Mouse (Mus musculus): Measurements from ENCODE around the gene Samsn1. TPM values are rescaled to one million over a fixed set of nuclear protein-coding genes. Genes with fewer than 3 reads are reported as not detected.

Gene Samsn1
- total RNA-seq, 1 experiment = 0.27 TPM

DNA sequence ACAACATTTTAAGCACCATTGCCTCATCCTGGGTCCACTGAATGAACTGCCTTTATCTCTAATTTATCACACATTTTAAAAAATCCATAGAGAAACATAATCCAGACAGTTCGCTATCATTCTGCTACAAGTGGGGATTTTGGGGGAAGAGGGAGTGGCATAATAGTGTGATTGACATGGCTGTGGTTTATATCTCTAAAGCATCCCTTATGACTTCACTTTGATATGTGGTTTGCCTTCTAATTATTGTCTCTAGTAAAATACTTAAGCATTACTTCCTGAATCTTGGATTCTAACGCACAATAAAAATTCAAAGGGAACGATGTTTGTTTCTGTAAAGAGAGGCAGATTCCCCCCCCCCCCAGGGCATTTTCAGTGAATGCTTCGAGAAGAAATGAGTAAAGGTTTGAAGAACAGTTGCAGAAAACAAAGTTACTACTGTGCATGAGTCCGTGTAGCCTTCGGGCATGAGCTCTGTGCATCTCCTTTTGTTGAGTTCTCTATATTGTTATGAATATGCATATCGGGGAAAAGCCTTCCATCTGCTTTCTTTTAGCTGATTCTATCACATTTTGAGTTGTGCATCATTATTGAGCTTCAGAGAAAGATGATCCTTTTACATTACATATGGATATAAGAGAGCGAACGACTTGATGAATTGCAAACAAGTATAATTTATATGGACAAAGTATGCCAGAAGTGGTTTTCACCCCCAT lies 168.4 kb downstream of the Samsn1 start:
- TF ChIP-seq ZNF384 (IDR thresholded peaks at IDR 0.05; ENCODE audit: low read depth, low read length) (no peak), MAFK (IDR thresholded peaks at IDR 0.05; ENCODE audit: insufficient read depth, low read depth, low read length) (no peak), ZC3H11A (IDR thresholded peaks at IDR 0.05; ENCODE audit: borderline replicate concordance, low read depth, low read length) (no peak), HCFC1 (IDR thresholded peaks at IDR 0.05; ENCODE audit: borderline replicate concordance, insufficient read depth, low read length) (no peak)
- Histone ChIP-seq H3K9me3 (ENCODE audit: control insufficient read depth, insufficient read depth, low read depth, low read length) (no peaks in the 10 kb centered on the region), H3K4me1 (ENCODE audit: control insufficient read depth in 2 of 2, insufficient read depth in 2 of 2, low read length in 2 of 2, poor library complexity in 1 of 2) (no peaks in the 10 kb centered on the region), H3K27ac (ENCODE audit: insufficient read depth, low read depth, low read length, poor library complexity, severe bottlenecking) (no peak overlapping the region), H3K36me3 (ENCODE audit: control insufficient read depth, insufficient read depth, low read length, poor library complexity, severe bottlenecking) (no peaks in the 10 kb centered on the region), H3K4me3 (ENCODE audit: insufficient read depth in 1 of 2, low read depth in 1 of 2, low read length in 2 of 2, poor library complexity in 1 of 2, severe bottlenecking in 1 of 2) (no peak overlapping the region), H3K9ac (ENCODE audit: insufficient read depth, low read depth, low read length, poor library complexity, severe bottlenecking) (no peak overlapping the region)
- DNase-seq (ENCODE audit: low read depth, low spot score) = no peak
- in situ Hi-C loops (cut with MboI; ENCODE audit: low sequenced_read_pairs in 2 of 2, unreplicated experiment in 2 of 2) = no loop called here

DNA sequence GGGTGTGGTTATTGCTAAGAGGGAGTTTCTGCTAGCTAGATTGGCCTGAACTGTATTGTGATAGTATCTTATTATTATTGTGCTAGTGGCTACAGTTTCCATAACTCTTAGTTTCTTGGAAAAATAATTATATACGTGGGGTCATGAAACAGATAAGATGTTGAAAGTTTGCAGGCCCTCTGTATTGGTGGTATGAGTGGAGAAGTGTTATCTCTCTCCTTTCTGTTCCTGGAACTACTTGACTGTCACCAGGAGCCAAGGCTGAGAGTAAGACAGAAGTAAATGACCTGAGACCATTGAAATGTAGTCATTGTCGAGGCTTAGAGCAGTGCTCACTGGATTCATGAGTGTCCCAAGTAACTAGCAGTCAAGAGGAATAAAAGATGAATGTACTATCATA lies 169.6 kb downstream of the Samsn1 start:
- TF ChIP-seq MAFK (IDR thresholded peaks at IDR 0.05; ENCODE audit: insufficient read depth, low read depth, low read length) (no peak), CHD2 (IDR thresholded peaks at IDR 0.05; ENCODE audit: low read depth, low read length) (no peak), ZNF384 (IDR thresholded peaks at IDR 0.05; ENCODE audit: low read depth, low read length) (no peak), ZC3H11A (IDR thresholded peaks at IDR 0.05; ENCODE audit: borderline replicate concordance, low read depth, low read length) (no peak), HCFC1 (IDR thresholded peaks at IDR 0.05; ENCODE audit: borderline replicate concordance, insufficient read depth, low read length) (no peak)
- Histone ChIP-seq H3K4me3 (ENCODE audit: insufficient read depth in 1 of 2, low read depth in 1 of 2, low read length in 2 of 2, poor library complexity in 1 of 2, severe bottlenecking in 1 of 2) (no peak overlapping the region), H3K27ac (ENCODE audit: insufficient read depth, low read depth, low read length, poor library complexity, severe bottlenecking) (no peak overlapping the region), H3K4me1 (ENCODE audit: control insufficient read depth in 2 of 2, insufficient read depth in 2 of 2, low read length in 2 of 2, poor library complexity in 1 of 2) (no peaks in the 10 kb centered on the region), H3K9me3 (ENCODE audit: control insufficient read depth, insufficient read depth, low read depth, low read length) (no peaks in the 10 kb centered on the region), H3K36me3 (ENCODE audit: control insufficient read depth, insufficient read depth, low read length, poor library complexity, severe bottlenecking) (no peaks in the 10 kb centered on the region), H3K9ac (ENCODE audit: insufficient read depth, low read depth, low read length, poor library complexity, severe bottlenecking) (no peak overlapping the region)
- DNase-seq (ENCODE audit: low read depth, low spot score) = no peak
- in situ Hi-C loops (cut with MboI; ENCODE audit: low sequenced_read_pairs in 2 of 2, unreplicated experiment in 2 of 2) = no loop called here

DNA sequence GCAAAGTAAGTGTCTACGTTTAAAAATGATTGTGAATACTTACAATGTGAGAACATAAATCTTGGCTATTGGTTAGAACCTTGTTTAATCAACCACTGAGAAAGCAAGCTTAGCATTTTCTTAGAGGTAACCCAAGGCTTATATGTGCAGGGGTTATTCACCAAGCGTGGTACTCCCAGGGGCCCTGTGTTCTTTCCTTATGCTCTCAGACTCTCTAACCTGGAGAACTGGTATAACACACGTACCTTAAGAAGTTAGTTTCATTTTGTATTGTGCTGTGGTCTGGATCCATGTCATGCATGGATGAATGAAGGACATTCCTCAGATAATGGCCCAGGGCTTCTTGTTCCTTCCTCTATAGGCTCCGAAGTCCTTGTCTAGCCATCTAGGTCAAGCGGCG lies 173.0 kb downstream of the Samsn1 start:
- Histone ChIP-seq H3K4me3 (ENCODE audit: insufficient read depth in 1 of 2, low read depth in 1 of 2, low read length in 2 of 2, poor library complexity in 1 of 2, severe bottlenecking in 1 of 2) (no peak overlapping the region), H3K27ac (ENCODE audit: insufficient read depth, low read depth, low read length, poor library complexity, severe bottlenecking) (no peak overlapping the region), H3K9me3 (ENCODE audit: control insufficient read depth, insufficient read depth, low read depth, low read length) (no peaks in the 10 kb centered on the region), H3K9ac (ENCODE audit: insufficient read depth, low read depth, low read length, poor library complexity, severe bottlenecking) (no peak overlapping the region), H3K4me1 (ENCODE audit: control insufficient read depth in 2 of 2, insufficient read depth in 2 of 2, low read length in 2 of 2, poor library complexity in 1 of 2) (no peaks in the 10 kb centered on the region), H3K36me3 (ENCODE audit: control insufficient read depth, insufficient read depth, low read length, poor library complexity, severe bottlenecking) (no peaks in the 10 kb centered on the region)
- DNase-seq (ENCODE audit: low read depth, low spot score) = no peak
- no peak for TF ChIP-seq ZNF384 (IDR thresholded peaks at IDR 0.05; ENCODE audit: low read depth, low read length)
- TF ChIP-seq HCFC1 (IDR thresholded peaks at IDR 0.05; ENCODE audit: borderline replicate concordance, insufficient read depth, low read length) = no peak
- no peak for TF ChIP-seq ZC3H11A (IDR thresholded peaks at IDR 0.05; ENCODE audit: borderline replicate concordance, low read depth, low read length)
- TF ChIP-seq CHD2 (IDR thresholded peaks at IDR 0.05; ENCODE audit: low read depth, low read length) = no peak
- no peak for TF ChIP-seq MAFK (IDR thresholded peaks at IDR 0.05; ENCODE audit: insufficient read depth, low read depth, low read length)
- in situ Hi-C loops (cut with MboI; ENCODE audit: low sequenced_read_pairs in 2 of 2, unreplicated experiment in 2 of 2) = no loop called here

DNA sequence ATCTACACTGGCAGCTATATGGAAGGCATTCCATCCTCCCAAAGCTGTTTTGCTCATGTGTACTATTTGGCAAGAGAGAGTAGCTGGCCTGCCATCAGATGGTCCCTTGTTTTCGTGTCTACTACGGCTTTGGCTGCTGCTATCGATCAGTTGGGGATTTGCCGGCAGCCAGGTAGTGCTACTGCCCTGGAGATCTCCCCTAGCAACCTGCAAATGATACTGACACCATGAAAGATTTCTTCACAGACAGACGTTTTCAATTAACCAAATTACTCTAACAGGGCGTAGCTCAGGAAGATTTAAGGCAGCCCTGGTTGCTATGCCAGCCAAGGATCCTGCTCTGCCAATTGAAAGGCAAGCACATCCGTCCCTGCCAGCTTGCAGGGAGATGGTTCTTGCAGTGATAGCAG lies 178.4 kb downstream of the Samsn1 start:
- Histone ChIP-seq H3K36me3 (ENCODE audit: control insufficient read depth, insufficient read depth, low read length, poor library complexity, severe bottlenecking) (no peaks in the 10 kb centered on the region), H3K4me3 (ENCODE audit: insufficient read depth in 1 of 2, low read depth in 1 of 2, low read length in 2 of 2, poor library complexity in 1 of 2, severe bottlenecking in 1 of 2) (no peak overlapping the region), H3K9me3 (ENCODE audit: control insufficient read depth, insufficient read depth, low read depth, low read length) (no peaks in the 10 kb centered on the region), H3K9ac (ENCODE audit: insufficient read depth, low read depth, low read length, poor library complexity, severe bottlenecking) (no peak overlapping the region), H3K27ac (ENCODE audit: insufficient read depth, low read depth, low read length, poor library complexity, severe bottlenecking) (no peak overlapping the region), H3K4me1 (ENCODE audit: control insufficient read depth in 2 of 2, insufficient read depth in 2 of 2, low read length in 2 of 2, poor library complexity in 1 of 2) (no peaks in the 10 kb centered on the region)
- in situ Hi-C loops (cut with MboI; ENCODE audit: low sequenced_read_pairs in 2 of 2, unreplicated experiment in 2 of 2) = no loop called here
- DNase-seq (ENCODE audit: low read depth, low spot score) = no peak
- no peak for TF ChIP-seq MAFK (IDR thresholded peaks at IDR 0.05; ENCODE audit: insufficient read depth, low read depth, low read length)
- TF ChIP-seq ZNF384 (IDR thresholded peaks at IDR 0.05; ENCODE audit: low read depth, low read length) = no peak
- TF ChIP-seq HCFC1 (IDR thresholded peaks at IDR 0.05; ENCODE audit: borderline replicate concordance, insufficient read depth, low read length) = no peak
- TF ChIP-seq ZC3H11A (IDR thresholded peaks at IDR 0.05; ENCODE audit: borderline replicate concordance, low read depth, low read length) = no peak
- no peak for TF ChIP-seq CHD2 (IDR thresholded peaks at IDR 0.05; ENCODE audit: low read depth, low read length)

Measured in ES-E14 (cell line).